Mouse (Mus musculus) liver, postnatal 0 days (tissue): Measurements from ENCODE around the gene Myt1l.

Experiments used
- CTCF ChIP-seq: sonication (generic); IDR thresholded peaks from 2 replicates; pipeline ENCODE4 v1.5.1; 2016; ENCODE audit warnings: antibody characterized with exemption, low read depth
- EP300 ChIP-seq: IDR thresholded peaks from 2 replicates; pipeline ENCODE4 v1.6.1; 2016; ENCODE audit warnings: antibody characterized with exemption, low read depth, mild to moderate bottlenecking

DNA sequence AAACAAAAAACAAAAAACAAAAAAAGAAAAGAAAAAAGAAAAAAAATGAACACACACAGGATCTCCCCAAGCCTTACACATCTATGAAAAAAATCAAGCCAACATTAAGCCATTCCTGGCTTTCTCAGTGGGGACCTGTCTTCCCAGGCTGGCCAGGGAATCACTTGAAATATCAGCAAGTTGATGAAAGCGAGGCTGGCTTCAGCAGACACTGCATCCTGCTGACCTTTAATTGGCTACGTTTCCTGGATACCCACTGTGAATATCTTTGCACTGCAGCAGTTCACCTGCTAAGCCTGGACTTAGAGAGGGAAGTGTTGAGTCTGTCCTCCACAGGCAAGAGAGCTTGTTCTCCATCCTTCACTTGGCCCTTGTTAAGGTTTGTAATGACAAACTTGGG is 332.8 kb downstream of the Myt1l start:
- no peak for TF ChIP-seq EP300
- TF ChIP-seq CTCF: no peak
